Mouse (Mus musculus) splenic B cell, adult 2 months (primary cell): ENCODE data around the gene Ranbp17.

ENCODE experiments used
- DNase-seq: peaks from one replicate; pipeline ENCODE4 v3.0.0-alpha.2; 2011; ENCODE audit warnings: low read depth, low spot score
- H3K27me3 ChIP-seq: 2 replicates; pipeline ENCODE4 v1.6.1; 2012; ENCODE audit warnings: mild to moderate bottlenecking, low read length, moderate library complexity, mixed read lengths; ENCODE audit not compliant: control insufficient read depth, poor library complexity, insufficient read depth, severe bottlenecking
- H3K36me3 ChIP-seq: 2 replicates; pipeline ENCODE4 v1.6.1; 2012; ENCODE audit warnings: mild to moderate bottlenecking, low read length, moderate library complexity, mixed read lengths; ENCODE audit not compliant: control insufficient read depth, poor library complexity, insufficient read depth, severe bottlenecking

Gene Ranbp17

GRCm38 (mm10) chr11:33200764-33201625, 312.6 kb downstream of the Ranbp17 start:
- Histone ChIP-seq H3K36me3 (no peaks in the 10 kb centered on the region), H3K27me3 (no peaks in the 10 kb centered on the region)
- no peak for DNase-seq

GRCm38 (mm10) chr11:33199906-33200763, 313.4 kb downstream of the Ranbp17 start:
- H3K36me3 ChIP-seq = no peaks in the 10 kb centered on the region
- no peak for DNase-seq
- no peaks in the 10 kb centered on the region for H3K27me3 ChIP-seq

- Histone ChIP-seq H3K36me3 (no peaks in the 10 kb centered on the region), H3K27me3 (no peaks in the 10 kb centered on the region)
- no peak for DNase-seq
Measured at GRCm38 (mm10) chr11:33199117-33199514, 314.4 kb downstream of the Ranbp17 start.

- H3K36me3 ChIP-seq = no peaks in the 10 kb centered on the region
- H3K27me3 ChIP-seq = no peaks in the 10 kb centered on the region
- DNase-seq = no peak
Measured at GRCm38 (mm10) chr11:33198351-33199116, 315.0 kb downstream of the Ranbp17 start.

GRCm38 (mm10) chr11:33197673-33198072, 315.9 kb downstream of the Ranbp17 start:
- H3K27me3 ChIP-seq = no peaks in the 10 kb centered on the region
- DNase-seq = no peak
- H3K36me3 ChIP-seq = no peaks in the 10 kb centered on the region

GRCm38 (mm10) chr11:33197133-33197514, 316.4 kb downstream of the Ranbp17 start:
- H3K27me3 ChIP-seq = no peaks in the 10 kb centered on the region
- no peaks in the 10 kb centered on the region for H3K36me3 ChIP-seq
- DNase-seq = no peak

GRCm38 (mm10) chr11:33196447-33197132, 317.0 kb downstream of the Ranbp17 start:
- H3K36me3 ChIP-seq = no peaks in the 10 kb centered on the region

GRCm38 (mm10) chr11:33195531-33196446, 317.8 kb downstream of the Ranbp17 start:
- no peaks in the 10 kb centered on the region for H3K27me3 ChIP-seq
- DNase-seq = no peak
- no peaks in the 10 kb centered on the region for H3K36me3 ChIP-seq

More at GRCm38 (mm10) chr11:33196447-33197132, 317.0 kb downstream of the Ranbp17 start:
- no peak for DNase-seq
- no peaks in the 10 kb centered on the region for H3K27me3 ChIP-seq

GRCm38 (mm10) chr11:33195061-33195460, 318.5 kb downstream of the Ranbp17 start:
- Histone ChIP-seq H3K36me3 (no peaks in the 10 kb centered on the region), H3K27me3 (no peaks in the 10 kb centered on the region)
- DNase-seq = no peak

GRCm38 (mm10) chr11:33193695-33194094, 319.9 kb downstream of the Ranbp17 start:
- no peak for DNase-seq
- H3K27me3 ChIP-seq = no peaks in the 10 kb centered on the region
- H3K36me3 ChIP-seq = no peaks in the 10 kb centered on the region

GRCm38 (mm10) chr11:33181804-33182203, 331.7 kb downstream of the Ranbp17 start:
- DNase-seq = no peak
- Histone ChIP-seq H3K27me3 (no peaks in the 10 kb centered on the region), H3K36me3 (no peaks in the 10 kb centered on the region)

- Histone ChIP-seq H3K27me3 (no peaks in the 10 kb centered on the region), H3K36me3 (no peaks in the 10 kb centered on the region)
- no peak for DNase-seq
Measured at GRCm38 (mm10) chr11:33180701-33181116, 332.8 kb downstream of the Ranbp17 start.

- no peak for DNase-seq
- Histone ChIP-seq H3K36me3 (no peaks in the 10 kb centered on the region), H3K27me3 (no peaks in the 10 kb centered on the region)
Measured at GRCm38 (mm10) chr11:33179802-33180201, 333.7 kb downstream of the Ranbp17 start.
